Mouse (Mus musculus): ENCODE results near the gene Nrip3. TPM values are rescaled to one million over a fixed set of nuclear protein-coding genes. Genes with fewer than 3 reads are reported as not detected.
A peak's percentile ranks its signal among the peaks of the same experiment; 100 is the strongest.

Gene Nrip3
- total and polyA plus RNA-seq, 2 experiments from 2014 or later: 0.33 to 0.53 TPM

DNA sequence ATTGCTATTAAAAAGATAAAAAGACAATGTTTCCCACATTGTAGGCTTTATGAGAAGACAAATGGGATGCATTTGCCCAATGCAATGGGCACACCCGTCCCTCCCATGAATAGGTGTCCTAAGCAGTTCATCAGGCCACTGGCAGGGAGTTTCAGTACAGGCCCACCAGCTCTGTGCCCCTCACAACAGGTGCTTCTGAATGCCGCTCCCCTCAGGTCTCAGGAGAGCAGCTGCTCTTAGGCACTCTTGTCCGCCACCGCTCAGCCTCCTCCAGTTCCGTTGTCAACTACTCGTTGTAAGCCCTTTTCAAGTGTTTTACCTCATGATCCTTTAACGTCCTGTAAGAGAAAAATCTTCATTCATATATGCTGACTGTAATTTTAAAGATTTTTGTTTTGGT lies 69.6 kb downstream of the Nrip3 start:
- Histone ChIP-seq H3K4me2 (ENCODE audit: low read depth, low read length) (no peak overlapping the region), H3K4me1 (ENCODE audit: control insufficient read depth, insufficient read depth) (peaks cover 16% of the 10 kb centered on the region; the same call in 1 of the 2 replicates), H3K9me3 (replicated peaks; ENCODE audit: control insufficient read depth, low read length) (no peaks in the 10 kb centered on the region), H3K27me3 (ENCODE audit: control insufficient read depth, insufficient read depth, low read length) (no peaks in the 10 kb centered on the region), H3K9ac (replicated peaks; ENCODE audit: low read depth, low read length) (no peak overlapping the region), H3K27ac (ENCODE audit: low read depth) (no peak overlapping the region), H3K4me3 (ENCODE audit: low read depth, low read length) (no peak overlapping the region), H3K36me3 (replicated peaks; ENCODE audit: control insufficient read depth, insufficient read depth, low read length) (peaks cover 14% of the 10 kb centered on the region)
- WGBS: 91% methylated on average over 7 of the region's 7 CpGs
- ATAC-seq (ENCODE audit: insufficient read depth, low read depth) (no peak), DNase-seq (ENCODE audit: low spot score) (no peak)
- TF ChIP-seq EP300 (IDR thresholded peaks at IDR 0.05; ENCODE audit: low read depth) (no peak), CTCF (IDR thresholded peaks at IDR 0.05; ENCODE audit: low read depth) (no peak)

DNA sequence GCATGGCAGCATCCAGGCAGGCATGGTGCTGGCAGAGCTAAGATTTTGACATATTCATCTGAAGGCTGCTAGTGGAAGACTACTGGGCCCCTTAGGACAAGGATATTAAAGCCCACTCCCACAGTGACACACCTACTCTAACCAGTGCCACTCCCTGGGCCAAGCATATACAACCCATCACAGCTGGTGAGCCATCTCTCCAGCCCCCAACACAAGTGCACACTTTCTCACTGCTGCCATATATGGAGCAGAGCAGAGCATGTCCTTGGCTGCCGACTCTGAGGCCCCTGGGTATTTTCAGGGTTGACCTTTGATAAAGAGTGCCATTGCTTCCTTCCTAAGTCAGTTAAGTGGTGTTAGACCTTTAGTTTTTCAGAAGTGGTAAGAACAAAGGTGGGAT lies 71.8 kb downstream of the Nrip3 start:
- Histone ChIP-seq H3K36me3 (replicated peaks; ENCODE audit: control insufficient read depth, insufficient read depth, low read length) (peaks cover 14% of the 10 kb centered on the region), H3K4me1 (ENCODE audit: control insufficient read depth, insufficient read depth) (peaks cover 16% of the 10 kb centered on the region; the same call in 1 of the 2 replicates), H3K4me2 (ENCODE audit: low read depth, low read length) (no peak overlapping the region), H3K4me3 (ENCODE audit: low read depth, low read length) (no peak overlapping the region), H3K9ac (replicated peaks; ENCODE audit: low read depth, low read length) (no peak overlapping the region), H3K27me3 (ENCODE audit: control insufficient read depth, insufficient read depth, low read length) (no peaks in the 10 kb centered on the region), H3K27ac (ENCODE audit: low read depth) (peak overlapping the region; percentile 82), H3K9me3 (replicated peaks; ENCODE audit: control insufficient read depth, low read length) (no peaks in the 10 kb centered on the region)
- no peak for TF ChIP-seq EP300 (IDR thresholded peaks at IDR 0.05; ENCODE audit: low read depth)
- no peak for TF ChIP-seq CTCF (IDR thresholded peaks at IDR 0.05; ENCODE audit: low read depth)
- no peak for ATAC-seq (ENCODE audit: insufficient read depth, low read depth)
- WGBS: 8% methylated on average over 1 of the region's 1 CpGs
- DNase-seq (ENCODE audit: low spot score): peak; percentile 9

DNA sequence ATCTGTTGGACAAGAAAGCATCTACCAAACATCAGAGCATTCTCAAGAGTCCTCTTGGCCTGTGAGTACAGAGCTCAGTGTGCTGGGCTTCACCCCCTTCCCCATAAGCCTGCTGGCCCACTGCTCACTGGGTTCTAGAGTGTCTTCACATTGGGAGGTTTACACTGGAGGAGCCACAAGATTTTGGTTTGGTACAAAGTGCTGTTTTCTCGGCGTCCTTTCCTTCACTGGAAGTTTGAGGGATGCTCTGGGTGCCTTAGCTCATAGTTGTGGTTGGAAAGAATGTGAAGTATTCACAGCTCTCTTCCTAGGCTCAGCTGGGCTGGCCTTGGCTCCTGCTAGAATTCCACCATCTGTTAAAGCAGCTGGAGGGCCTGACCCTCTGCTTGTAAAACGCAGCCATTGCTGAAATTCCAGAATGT lies 72.9 kb downstream of the Nrip3 start:
- ATAC-seq (ENCODE audit: insufficient read depth, low read depth) (peak; percentile 67), DNase-seq (ENCODE audit: low spot score) (peak; percentile 52)
- peak overlapping the region; percentile 82 for H3K27ac ChIP-seq (ENCODE audit: low read depth)
- TF ChIP-seq EP300 (IDR thresholded peaks at IDR 0.05; ENCODE audit: low read depth) (0 out of 2 replicates have a peak, but pooled peaks have one; percentile 18), CTCF (IDR thresholded peaks at IDR 0.05; ENCODE audit: low read depth) (no peak)
- peaks cover 14% of the 10 kb centered on the region for H3K36me3 ChIP-seq (replicated peaks; ENCODE audit: control insufficient read depth, insufficient read depth, low read length)
- H3K4me1 ChIP-seq (ENCODE audit: control insufficient read depth, insufficient read depth): peaks cover 18% of the 10 kb centered on the region; the same call in 1 of the 2 replicates
- H3K27me3 ChIP-seq (ENCODE audit: control insufficient read depth, insufficient read depth, low read length): no peaks in the 10 kb centered on the region
- no peaks in the 10 kb centered on the region for H3K9me3 ChIP-seq (replicated peaks; ENCODE audit: control insufficient read depth, low read length)
- H3K9ac ChIP-seq (replicated peaks; ENCODE audit: low read depth, low read length): no peak overlapping the region
- no peak overlapping the region for H3K4me2 ChIP-seq (ENCODE audit: low read depth, low read length)
- H3K4me3 ChIP-seq (ENCODE audit: low read depth, low read length): no peak overlapping the region
- 21% methylated on average over 3 of the region's 3 CpGs for whole genome bisulfite sequencing

Other genes with a start within 250 kb of the Nrip3 start
- gene St5, start 78.4 kb downstream of the Nrip3 start, total RNA-seq (2014; rRNA removed; ENCODE audit: low replicate concordance): 58.8 and 60.7 TPM in 2 replicates
- gene St5, start 78.4 kb downstream of the Nrip3 start, polyA plus RNA-seq (2015; fragmentation: Nextera tagmentation; extraction: Ambion mirVana): 26.9 and 28.8 TPM in 2 replicates
- 6.9 and 14.8 TPM in 2 replicates for gene Akip1, start 78.3 kb downstream of the Nrip3 start, total RNA-seq (2014; rRNA removed; ENCODE audit: low replicate concordance)
- gene Akip1, start 78.3 kb downstream of the Nrip3 start, polyA plus RNA-seq (2015; fragmentation: Nextera tagmentation; extraction: Ambion mirVana): 29.5 and 32.7 TPM in 2 replicates
- gene BC051019, start 58.2 kb downstream of the Nrip3 start, total RNA-seq (2014; rRNA removed; ENCODE audit: low replicate concordance): 0.27 TPM in 1 of 2 replicates, not detected in the other
- 0.48 TPM in 1 of 2 replicates, not detected in the other for gene BC051019, start 58.2 kb downstream of the Nrip3 start, polyA plus RNA-seq (2015; fragmentation: Nextera tagmentation; extraction: Ambion mirVana)
- not detected in 2 replicates for gene Ascl3, start 50.3 kb downstream of the Nrip3 start, total RNA-seq (2014; rRNA removed; ENCODE audit: low replicate concordance)
- gene Ascl3, start 50.3 kb downstream of the Nrip3 start, polyA plus RNA-seq (2015; fragmentation: Nextera tagmentation; extraction: Ambion mirVana): 0.34 TPM in 1 of 2 replicates, not detected in the other
- gene Tmem9b, start 29.1 kb downstream of the Nrip3 start, total RNA-seq (2014; rRNA removed; ENCODE audit: low replicate concordance): 111 and 142 TPM in 2 replicates
- 72.9 and 74.8 TPM in 2 replicates for gene Tmem9b, start 29.1 kb downstream of the Nrip3 start, polyA plus RNA-seq (2015; fragmentation: Nextera tagmentation; extraction: Ambion mirVana)
- gene Scube2, start 83.7 kb upstream of the Nrip3 start, total RNA-seq (2014; rRNA removed; ENCODE audit: low replicate concordance): 9.7 and 16.8 TPM in 2 replicates
- 6.4 and 8.3 TPM in 2 replicates for gene Scube2, start 83.7 kb upstream of the Nrip3 start, polyA plus RNA-seq (2015; fragmentation: Nextera tagmentation; extraction: Ambion mirVana)
- 171 and 205 TPM in 2 replicates for gene Dennd5a, start 178.4 kb upstream of the Nrip3 start, total RNA-seq (2014; rRNA removed; ENCODE audit: low replicate concordance)
- gene Dennd5a, start 178.4 kb upstream of the Nrip3 start, polyA plus RNA-seq (2015; fragmentation: Nextera tagmentation; extraction: Ambion mirVana): 31.1 and 34.6 TPM in 2 replicates
- 66.4 and 93.7 TPM in 2 replicates for gene Tmem41b, start 204.9 kb upstream of the Nrip3 start, total RNA-seq (2014; rRNA removed; ENCODE audit: low replicate concordance)
- gene Tmem41b, start 204.9 kb upstream of the Nrip3 start, polyA plus RNA-seq (2015; fragmentation: Nextera tagmentation; extraction: Ambion mirVana): 63.7 and 64.8 TPM in 2 replicates
- 72.6 and 85.5 TPM in 2 replicates for gene Ipo7, start 236.2 kb upstream of the Nrip3 start, total RNA-seq (2014; rRNA removed; ENCODE audit: low replicate concordance)
- 24.0 and 24.3 TPM in 2 replicates for gene Ipo7, start 236.2 kb upstream of the Nrip3 start, polyA plus RNA-seq (2015; fragmentation: Nextera tagmentation; extraction: Ambion mirVana)

Measured in heart, postnatal 0 days (tissue).